Mouse (Mus musculus) limb, embryonic 15.5 days (tissue): ENCODE measurements around the gene Prdm11. TPM values are rescaled to one million over a fixed set of nuclear protein-coding genes. Genes with fewer than 3 reads are reported as not detected.

ENCODE experiments used
- ATAC-seq: fragments of 200-750 bp; cut with Nextera tagmentation; 2 replicates; pipeline ENCODE4 v1.8.0; 2017; ENCODE audit warnings: low read depth, moderate TSS enrichment; ENCODE audit not compliant: insufficient number of reproducible peaks, low FRiP score, low TSS enrichment
- H3K27ac ChIP-seq: fragments of 300-500 bp; sonication (generic); 2 replicates; pipeline ENCODE4 v1.5.1; 2015; ENCODE audit warnings: moderate library complexity, mild to moderate bottlenecking, inconsistent platforms
- H3K27me3 ChIP-seq: fragments of 300-500 bp; sonication (generic); 2 replicates; pipeline ENCODE4 v1.6.1; 2015; ENCODE audit warnings: inconsistent platforms
- H3K36me3 ChIP-seq: fragments of 300-500 bp; sonication (generic); 2 replicates; pipeline ENCODE4 v1.6.1; 2015; ENCODE audit warnings: inconsistent platforms
- H3K4me1 ChIP-seq: fragments of 300-500 bp; sonication (generic); 2 replicates; pipeline ENCODE4 v1.6.1; 2015; ENCODE audit warnings: inconsistent platforms
- H3K4me2 ChIP-seq: fragments of 300-500 bp; sonication (generic); 2 replicates; pipeline ENCODE4 v1.6.1; 2015; ENCODE audit warnings: mild to moderate bottlenecking, inconsistent platforms
- H3K4me3 ChIP-seq: fragments of 300-500 bp; sonication (generic); 2 replicates; pipeline ENCODE4 v1.5.1; 2015; ENCODE audit warnings: mild to moderate bottlenecking, inconsistent platforms
- H3K9ac ChIP-seq: fragments of 300-500 bp; sonication (generic); 2 replicates; pipeline ENCODE4 v1.6.1; 2015; ENCODE audit warnings: inconsistent platforms
- H3K9me3 ChIP-seq: fragments of 300-500 bp; sonication (generic); 2 replicates; pipeline ENCODE4 v1.6.1; 2016; ENCODE audit warnings: inconsistent platforms
- WGBS: fragments of 180-500 bp; shearing (Covaris S2); methylation state at CpG from one replicate; pipeline ENCODE4 v1.1.7; 2015; 5-methylcytosine and 5-hydroxymethylcytosine counted together
- polyA plus RNA-seq: library from polyadenylated mRNA; unstranded; fragments of >200 nt; fragmentation: Nextera tagmentation; extraction: Ambion mirVana; gene quantifications from 2 replicates; pipeline ENCODE4 v1.2.1, GENCODE M21; 2015

Gene Prdm11
- polyA plus RNA-seq, 1 experiment from 2014 or later: 10.2 TPM

DNA sequence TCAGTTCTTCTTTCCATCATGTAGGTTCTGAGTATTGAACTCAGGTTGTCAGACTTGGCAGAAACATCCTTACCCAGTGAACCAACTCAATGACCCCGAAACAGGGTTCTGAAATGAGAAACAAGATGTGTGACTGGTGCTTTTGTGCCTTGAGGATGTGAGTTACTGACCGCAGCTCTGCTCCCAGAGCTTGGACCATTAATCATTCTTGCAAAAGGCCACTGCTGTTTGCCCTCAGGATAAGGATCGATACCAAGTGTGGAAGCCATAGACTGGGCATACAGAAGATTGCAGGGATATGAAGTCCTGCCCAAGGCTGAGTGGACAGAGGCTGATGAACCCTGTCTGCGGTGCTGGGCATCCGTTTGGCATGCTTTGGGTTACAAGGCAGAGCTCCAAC, 107.9 kb downstream of the Prdm11 start:
- WGBS: 84% methylated on average over 5 of the region's 5 CpGs

DNA sequence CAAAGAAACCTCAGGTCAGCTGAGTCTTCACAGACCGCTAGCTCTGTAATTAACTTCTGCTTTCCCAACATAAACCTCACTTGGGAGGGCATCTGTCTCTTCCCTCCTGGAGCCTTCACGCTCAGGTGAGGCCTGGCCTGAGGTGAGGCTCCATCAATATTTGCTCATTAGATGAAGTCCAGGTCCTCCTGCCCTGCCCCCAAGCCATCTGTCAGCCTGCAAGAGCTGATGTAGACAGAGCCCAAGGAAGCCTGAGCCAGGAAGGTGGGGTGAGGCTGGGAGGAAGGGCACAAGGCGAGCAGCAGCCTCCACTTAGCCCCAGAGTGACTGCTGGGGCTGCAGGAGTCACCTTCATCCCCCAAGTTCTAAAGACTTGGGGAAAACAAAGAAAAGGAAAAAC, 110.5 kb downstream of the Prdm11 start:
- Histone ChIP-seq H3K27me3 (no peaks in the 10 kb centered on the region), H3K9me3 (no peaks in the 10 kb centered on the region), H3K4me2 (no peak overlapping the region), H3K4me3 (no peak overlapping the region), H3K36me3 (no peaks in the 10 kb centered on the region), H3K27ac (no peak overlapping the region), H3K4me1 (peaks cover 13% of the 10 kb centered on the region), H3K9ac (no peak overlapping the region)
- no peak for ATAC-seq
- WGBS: 61% methylated on average over 3 of the region's 3 CpGs

More for the DNA sequence above, 107.9 kb downstream of the Prdm11 start:
- Histone ChIP-seq H3K27ac (no peak overlapping the region), H3K27me3 (no peaks in the 10 kb centered on the region), H3K4me2 (no peak overlapping the region), H3K9ac (no peak overlapping the region), H3K9me3 (no peaks in the 10 kb centered on the region), H3K4me1 (peaks cover 13% of the 10 kb centered on the region), H3K36me3 (no peaks in the 10 kb centered on the region), H3K4me3 (no peak overlapping the region)
- no peak for ATAC-seq

DNA sequence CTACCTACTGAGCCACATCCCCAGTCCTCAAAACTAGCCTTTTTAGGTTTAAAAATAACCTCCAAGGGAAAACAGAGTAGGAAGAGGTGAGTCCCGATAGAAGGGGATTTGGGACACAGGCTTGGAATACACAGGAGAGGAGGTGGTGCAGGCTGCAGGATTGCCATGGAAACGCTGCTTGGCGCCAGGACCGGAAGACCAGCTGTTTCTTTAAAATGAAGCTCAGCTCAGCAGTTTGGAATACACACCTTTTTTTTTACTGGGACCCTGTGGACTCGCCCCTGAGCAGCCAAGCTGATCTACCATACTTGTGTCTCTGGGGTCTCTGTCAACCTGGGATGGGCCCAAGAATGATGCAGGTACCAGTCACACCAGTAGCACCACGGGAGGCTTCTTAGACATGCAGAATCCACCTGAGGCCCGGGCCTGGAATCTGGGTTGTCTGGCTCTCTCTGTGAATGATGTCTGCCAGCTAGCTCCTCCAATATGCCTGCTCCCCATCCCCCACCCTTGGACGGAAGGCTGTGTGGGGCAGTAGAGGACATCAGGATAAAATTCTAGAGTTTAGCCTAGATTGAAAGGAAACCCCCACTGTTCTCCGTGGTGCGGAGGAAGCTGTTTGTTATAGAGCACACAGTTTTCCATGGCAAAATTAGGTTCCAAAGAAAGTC, 111.5 kb downstream of the Prdm11 start:
- ATAC-seq: no peak
- Histone ChIP-seq H3K4me1 (peaks cover 13% of the 10 kb centered on the region), H3K27me3 (no peaks in the 10 kb centered on the region), H3K4me3 (no peak overlapping the region), H3K4me2 (no peak overlapping the region), H3K27ac (no peak overlapping the region; the same call in 1 of the 2 replicates), H3K9ac (no peak overlapping the region), H3K36me3 (no peaks in the 10 kb centered on the region), H3K9me3 (no peaks in the 10 kb centered on the region)
- WGBS: 15% methylated on average over 10 of the region's 10 CpGs

DNA sequence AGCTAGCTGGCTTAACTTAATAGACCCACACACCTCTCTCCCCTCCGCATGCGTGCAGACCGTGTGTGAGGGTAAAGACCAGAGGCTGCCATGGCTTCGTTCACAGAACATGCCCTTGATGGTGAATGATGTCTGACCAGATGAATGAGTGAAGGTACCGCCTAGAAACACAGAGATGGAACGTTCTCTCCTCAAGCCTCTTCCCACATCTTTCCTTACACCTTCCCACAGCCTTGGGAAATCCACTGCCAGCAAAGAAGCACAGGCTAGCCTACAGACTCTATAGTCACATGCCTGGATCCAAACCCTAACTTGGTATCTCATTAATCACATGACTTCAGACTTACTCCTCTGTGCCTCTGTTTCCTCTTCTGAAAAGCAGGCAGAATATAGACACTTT, 112.6 kb downstream of the Prdm11 start:
- 81% methylated on average over 6 of the region's 6 CpGs for WGBS
- Histone ChIP-seq H3K4me1 (peaks cover 13% of the 10 kb centered on the region), H3K9me3 (no peaks in the 10 kb centered on the region), H3K27ac (no peak overlapping the region), H3K9ac (no peak overlapping the region), H3K36me3 (no peaks in the 10 kb centered on the region), H3K4me3 (no peak overlapping the region), H3K4me2 (no peak overlapping the region), H3K27me3 (no peaks in the 10 kb centered on the region)
- no peak for ATAC-seq

DNA sequence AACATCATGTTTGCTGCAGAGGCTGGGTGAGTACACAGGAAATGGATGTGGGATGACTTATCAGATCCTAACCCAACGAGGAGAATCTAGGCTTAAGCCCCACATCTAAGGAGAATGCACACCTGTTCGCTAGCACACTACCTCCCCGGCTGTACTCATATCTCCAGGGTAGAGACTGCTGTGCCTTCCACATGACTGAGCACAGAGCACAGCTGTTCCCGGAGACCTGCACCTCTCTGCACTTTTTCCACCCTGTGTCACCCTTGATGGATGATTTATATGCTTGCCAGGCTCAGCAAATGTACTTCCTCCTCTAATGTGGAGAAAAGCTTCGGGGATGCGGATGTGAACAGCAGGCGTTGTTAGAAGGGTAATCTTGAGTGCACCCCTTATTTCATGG, 114.9 kb downstream of the Prdm11 start:
- 59% methylated on average over 7 of the region's 7 CpGs for WGBS
- H3K27me3 ChIP-seq: no peaks in the 10 kb centered on the region
- H3K9me3 ChIP-seq: no peaks in the 10 kb centered on the region
- H3K4me3 ChIP-seq: no peak overlapping the region
- no peak overlapping the region for H3K4me2 ChIP-seq
- no peak overlapping the region for H3K27ac ChIP-seq
- no peak overlapping the region for H3K9ac ChIP-seq
- no peak for ATAC-seq
- H3K4me1 ChIP-seq: peaks cover 13% of the 10 kb centered on the region
- no peaks in the 10 kb centered on the region for H3K36me3 ChIP-seq

GRCm38 (mm10) chr2:92929696-92930095, 116.3 kb downstream of the Prdm11 start:
- no peak overlapping the region for H3K4me3 ChIP-seq
- 79% methylated on average over 5 of the region's 5 CpGs for WGBS
- H3K27ac ChIP-seq: no peak overlapping the region
- H3K36me3 ChIP-seq: no peaks in the 10 kb centered on the region
- H3K9ac ChIP-seq: no peak overlapping the region
- peaks cover 9% of the 10 kb centered on the region for H3K4me1 ChIP-seq
- no peak for ATAC-seq
- H3K4me2 ChIP-seq: no peak overlapping the region
- H3K27me3 ChIP-seq: no peaks in the 10 kb centered on the region
- H3K9me3 ChIP-seq: no peaks in the 10 kb centered on the region

DNA sequence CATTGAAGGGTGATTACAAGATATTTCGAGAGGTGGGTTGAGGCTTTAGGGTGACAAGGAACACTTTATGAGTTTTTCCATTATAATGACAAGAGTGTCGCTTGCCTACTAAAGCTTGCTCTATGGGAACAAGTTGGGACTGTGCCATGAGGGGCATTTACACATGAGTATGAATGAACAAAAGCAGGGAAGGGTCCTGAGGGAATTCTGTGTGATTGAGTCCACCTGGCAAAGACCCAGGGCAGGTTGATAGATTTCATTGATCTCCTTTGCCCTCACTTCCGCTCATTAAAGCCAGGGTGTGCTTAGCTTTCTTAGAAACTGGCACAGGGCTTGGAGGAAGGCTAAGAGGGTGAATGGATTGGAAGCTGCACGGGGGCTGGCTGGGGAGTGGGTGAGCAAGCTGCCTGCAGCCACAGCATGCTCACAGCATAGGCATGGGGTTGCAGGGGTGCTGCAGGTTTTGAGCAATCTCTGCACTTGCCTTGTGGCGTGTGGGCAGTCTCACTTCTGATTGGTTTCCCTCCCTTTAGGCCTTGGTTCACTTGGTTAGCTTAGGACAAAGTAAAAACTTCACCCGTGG, 121.2 kb downstream of the Prdm11 start:
- H3K27ac ChIP-seq: no peak overlapping the region
- no peaks in the 10 kb centered on the region for H3K9me3 ChIP-seq
- 58% methylated on average over 6 of the region's 6 CpGs for WGBS
- no peak overlapping the region for H3K4me3 ChIP-seq
- 0 out of 2 replicates have a peak, but pooled peaks cover 3% of the 10 kb centered on the region for H3K27me3 ChIP-seq
- ATAC-seq: no peak
- H3K4me1 ChIP-seq: no peaks in the 10 kb centered on the region
- no peak overlapping the region for H3K9ac ChIP-seq
- no peaks in the 10 kb centered on the region for H3K36me3 ChIP-seq
- no peak overlapping the region for H3K4me2 ChIP-seq

- Histone ChIP-seq H3K4me2 (no peak overlapping the region), H3K9me3 (no peaks in the 10 kb centered on the region), H3K4me3 (no peak overlapping the region), H3K27me3 (peaks cover 15% of the 10 kb centered on the region), H3K27ac (no peak overlapping the region), H3K4me1 (peaks cover 20% of the 10 kb centered on the region), H3K9ac (no peak overlapping the region), H3K36me3 (no peaks in the 10 kb centered on the region)
- no peak for ATAC-seq
- 76% methylated on average over 4 of the region's 4 CpGs for WGBS
Measured at GRCm38 (mm10) chr2:92920709-92921108, 125.3 kb downstream of the Prdm11 start.

GRCm38 (mm10) chr2:92917405-92918142, 128.4 kb downstream of the Prdm11 start:
- H3K9me3 ChIP-seq: no peaks in the 10 kb centered on the region
- no peak overlapping the region for H3K27ac ChIP-seq
- H3K9ac ChIP-seq: no peak overlapping the region
- H3K27me3 ChIP-seq: peaks cover 46% of the 10 kb centered on the region
- no peak overlapping the region for H3K4me3 ChIP-seq
- WGBS: 34% methylated on average over 7 of the region's 7 CpGs
- no peak overlapping the region for H3K4me2 ChIP-seq
- H3K4me1 ChIP-seq: peaks cover 36% of the 10 kb centered on the region
- ATAC-seq: 0 out of 2 replicates have a peak, but pooled peaks have one; percentile 25
- no peaks in the 10 kb centered on the region for H3K36me3 ChIP-seq

DNA sequence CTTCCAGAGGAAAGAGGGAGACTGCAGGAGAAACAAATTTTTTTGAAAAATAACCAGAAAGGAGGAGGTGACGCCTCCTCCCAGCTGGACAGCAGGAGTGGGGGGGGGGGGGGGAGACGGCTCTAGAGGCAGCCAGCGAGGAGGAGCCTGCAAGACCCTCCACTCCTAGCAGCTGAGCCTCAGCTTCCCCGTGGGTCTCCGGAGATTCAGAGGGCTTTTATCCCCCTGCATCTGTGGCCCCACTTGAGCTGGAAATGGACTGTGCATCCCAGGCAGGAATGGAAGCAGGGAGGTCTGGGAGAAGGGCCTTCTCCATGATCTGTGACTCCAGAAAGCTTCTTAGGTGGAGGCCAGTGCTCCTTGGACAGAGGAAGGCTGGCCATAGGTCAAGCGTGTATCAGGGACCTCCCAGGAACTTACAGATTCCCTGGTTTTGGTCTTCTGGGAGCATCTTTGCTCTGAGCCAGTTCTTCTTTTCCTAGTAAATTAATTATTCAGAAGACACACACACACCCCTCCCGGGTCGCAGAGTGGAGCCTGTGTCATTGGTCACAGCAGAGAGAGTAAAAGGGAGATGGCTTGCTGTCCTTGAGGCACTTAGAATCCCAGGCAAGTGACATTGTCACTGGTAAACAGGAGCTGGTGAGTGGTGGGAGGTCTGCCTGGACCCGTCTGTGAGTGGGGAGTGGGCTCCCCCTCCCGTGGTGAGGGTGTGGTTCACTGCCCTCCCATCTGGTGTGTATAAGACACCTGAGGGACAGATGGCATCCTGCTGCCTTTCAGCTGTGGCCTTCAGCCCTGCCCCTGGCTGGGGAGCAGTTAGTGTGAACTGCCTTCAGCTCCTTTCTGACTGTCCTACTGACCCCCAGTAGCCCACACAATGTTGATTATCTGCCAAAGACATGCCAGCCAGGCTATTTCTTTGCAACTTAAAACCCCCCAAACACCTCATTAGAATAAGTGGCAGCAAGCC, 130.0 kb downstream of the Prdm11 start:
- no peak overlapping the region for H3K9ac ChIP-seq
- H3K4me2 ChIP-seq: peak overlapping the region; percentile 87
- H3K9me3 ChIP-seq: no peaks in the 10 kb centered on the region
- peaks cover 36% of the 10 kb centered on the region for H3K4me1 ChIP-seq
- 15% methylated on average over 8 of the region's 10 CpGs for WGBS
- H3K27ac ChIP-seq: no peak overlapping the region
- no peaks in the 10 kb centered on the region for H3K36me3 ChIP-seq
- ATAC-seq: no peak
- peak overlapping the region; percentile 44 for H3K4me3 ChIP-seq
- H3K27me3 ChIP-seq: peaks cover 49% of the 10 kb centered on the region
